Mouse (Mus musculus): ENCODE measurements at regions not wholly inside any gene's neighbourhood (a gene's known extent, or its start where the extent isn't known, plus 50 kb on each side); places are given as distances from the start of the nearest gene placed in this dataset.

GRCm38 (mm10) chr15:28114180-28114747 is 88.6 kb upstream of the Trio start:
- TF ChIP-seq CTCF (IDR thresholded peaks at IDR 0.05; ENCODE audit: low read depth), result no peak
- TF ChIP-seq EP300 (IDR thresholded peaks at IDR 0.05; ENCODE audit: low read depth), result no peak

Data from liver, postnatal 0 days (tissue).